Comparison of ENCODE assay signal across 9 mouse cellular contexts in the genomic region with DNA sequence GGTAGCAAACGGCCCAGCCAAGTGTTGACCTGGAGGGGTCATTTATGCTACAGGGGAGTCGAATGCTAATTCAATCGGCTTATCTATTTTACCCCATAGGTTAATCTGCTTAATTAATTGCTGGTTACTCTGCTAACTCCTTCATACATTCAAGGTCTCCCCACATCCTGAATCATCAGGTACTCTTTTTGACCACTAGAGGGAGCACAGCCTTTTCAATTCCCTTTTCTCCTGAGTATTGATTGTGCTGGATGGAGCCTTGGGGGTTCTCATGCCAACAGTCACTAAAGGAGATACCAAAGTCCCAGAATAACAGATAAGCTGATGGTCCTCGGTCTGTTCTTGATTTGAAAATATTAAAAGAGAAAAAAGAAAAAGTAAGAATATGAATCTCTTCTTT.
A peak's percentile ranks its signal among the peaks of the same experiment; 100 is the strongest.
DNase-seq lines count a peak whose midpoint lies in the region; ATAC-seq and TF ChIP-seq lines count a peak whose summit lies in the region.
"Had no signal": no experiment of that assay in that cellular context is flagged by ENCODE, and none has a peak within 500 bp of the region (broad histone marks: within the 10 kb centered on the region; RNA-seq: fewer than 3 reads in every experiment).

No protein-coding gene starts in this region.

- H3K27me3 ChIP-seq in intestine, postnatal 0 days (replicated peaks; ENCODE audit: control insufficient read depth, insufficient read depth, low read length) = no peaks in the 10 kb centered on the region
- no peaks in the 10 kb centered on the region for H3K27me3 ChIP-seq in intestine, embryonic 15.5 days (replicated peaks)
- no peaks in the 10 kb centered on the region for H3K27me3 ChIP-seq in C2C12 (ENCODE audit: control insufficient read depth, insufficient read depth, insufficient read length)
- H3K27me3 ChIP-seq: lung, embryonic 15.5 days had no signal

- H3K9me3 ChIP-seq in intestine, postnatal 0 days (ENCODE audit: control insufficient read depth) = no peaks in the 10 kb centered on the region
- H3K9me3 ChIP-seq in intestine, embryonic 15.5 days = no peaks in the 10 kb centered on the region; the same call in 1 of the 2 replicates
- H3K9me3 ChIP-seq: lung, embryonic 15.5 days had no signal

- no peaks in the 10 kb centered on the region for H3K79me2 ChIP-seq in C2C12 (ENCODE audit: control insufficient read depth, insufficient read depth)

- DNase-seq in 416B (ENCODE audit: low read depth) = peak; percentile 30
- peak; percentile 49 to 74 for DNase-seq in cerebellum, postnatal 10 days
- peak; percentile 51 for DNase-seq in lung, postnatal 10 days
- no peak for DNase-seq in ovary, postnatal 36 days (ENCODE audit: low spot score)
- DNase-seq in urinary bladder, postnatal 36 days (ENCODE audit: low spot score in 2 of 2) = no peak

- H3K27ac ChIP-seq in intestine, postnatal 0 days (ENCODE audit: low read depth, low read length) = no peak overlapping the region
- no peak overlapping the region for H3K27ac ChIP-seq in intestine, embryonic 15.5 days
- H3K27ac ChIP-seq: lung, embryonic 15.5 days had no signal

- no peak overlapping the region for H3ac ChIP-seq in C2C12 (ENCODE audit: control insufficient read depth, insufficient read length, low read depth)

- WGBS in intestine, postnatal 0 days = 26% methylated on average over 4 of the region's 4 CpGs
- 28% methylated on average over 4 of the region's 4 CpGs for WGBS in intestine, embryonic 15.5 days

- no peaks in the 10 kb centered on the region for H3K36me3 ChIP-seq in intestine, postnatal 0 days (ENCODE audit: control insufficient read depth, insufficient read depth)
- no peaks in the 10 kb centered on the region for H3K36me3 ChIP-seq in intestine, embryonic 15.5 days
- H3K36me3 ChIP-seq in C2C12 (ENCODE audit: control insufficient read depth, insufficient read depth) = no peaks in the 10 kb centered on the region
- H3K36me3 ChIP-seq: lung, embryonic 15.5 days had no signal

- peak; percentile 86 for TF ChIP-seq CTCF in intestine, postnatal 0 days (IDR thresholded peaks at IDR 0.05; ENCODE audit: low read depth)
- TF ChIP-seq CTCF in C2C12 (IDR thresholded peaks at IDR 0.05; ENCODE audit: control insufficient read depth, insufficient read depth, insufficient read length) = peak; percentile 17

- no peak overlapping the region for H3K4me3 ChIP-seq in intestine, postnatal 0 days (ENCODE audit: low read depth, low read length)
- H3K4me3 ChIP-seq in intestine, embryonic 15.5 days (replicated peaks) = no peak overlapping the region
- H3K4me3 ChIP-seq in C2C12 (ENCODE audit: insufficient read depth, poor library complexity, severe bottlenecking) = no peak overlapping the region
- H3K4me3 ChIP-seq: lung, embryonic 15.5 days had no signal

- H3K79me3 ChIP-seq in C2C12 (ENCODE audit: low read depth) = no peaks in the 10 kb centered on the region

- H3K4me2 ChIP-seq in intestine, postnatal 0 days (replicated peaks; ENCODE audit: low read depth) = no peak overlapping the region
- no peak overlapping the region for H3K4me2 ChIP-seq in intestine, embryonic 15.5 days (replicated peaks)
- H3K4me2 ChIP-seq: lung, embryonic 15.5 days had no signal

- no peak overlapping the region for H3K9ac ChIP-seq in intestine, postnatal 0 days (ENCODE audit: low read depth, low read length)
- H3K9ac ChIP-seq in intestine, embryonic 15.5 days = no peak overlapping the region
- H3K9ac ChIP-seq: lung, embryonic 15.5 days had no signal

- H3K4me1 ChIP-seq in intestine, postnatal 0 days (replicated peaks; ENCODE audit: control insufficient read depth, insufficient read depth, low read length) = no peaks in the 10 kb centered on the region
- no peaks in the 10 kb centered on the region for H3K4me1 ChIP-seq in intestine, embryonic 15.5 days (replicated peaks)
- H3K4me1 ChIP-seq: lung, embryonic 15.5 days had no signal

- no peak for ATAC-seq in intestine, postnatal 0 days
- no peak for ATAC-seq in intestine, embryonic 15.5 days

TF ChIP-seq in C2C12, 6 proteins besides CTCF, POLR2A, EP300 and RAD21:
- TF ChIP-seq FOSL1 (IDR thresholded peaks at IDR 0.05; ENCODE audit: insufficient read depth, low read length, poor library complexity, severe bottlenecking) = no peak
- no peak for TF ChIP-seq MYOD1 (IDR thresholded peaks at IDR 0.05; ENCODE audit: control insufficient read depth, insufficient read length, low read depth)
- TF ChIP-seq MAX (IDR thresholded peaks at IDR 0.05) = no peak
- no peak for TF ChIP-seq MYOG (IDR thresholded peaks at IDR 0.05; ENCODE audit: control insufficient read depth, extremely low read depth, insufficient read length)
- TF ChIP-seq CEBPB (IDR thresholded peaks at IDR 0.05; ENCODE audit: low read depth) = no peak
- no peak for TF ChIP-seq USF1 (IDR thresholded peaks at IDR 0.05; ENCODE audit: low read depth)

Comparison
In these comparisons a context has a peak if more than half of its experiments do, and no peak if none do; other contexts are left out.
1. DNase-seq: peak in 416B (single experiment), cerebellum, postnatal 10 days (2 of 2) and lung, postnatal 10 days (single experiment); none in ovary, postnatal 36 days (single experiment) and urinary bladder, postnatal 36 days (0 of 2).